Mouse (Mus musculus): Measurements from ENCODE around the gene 4930583I09Rik.

DNA sequence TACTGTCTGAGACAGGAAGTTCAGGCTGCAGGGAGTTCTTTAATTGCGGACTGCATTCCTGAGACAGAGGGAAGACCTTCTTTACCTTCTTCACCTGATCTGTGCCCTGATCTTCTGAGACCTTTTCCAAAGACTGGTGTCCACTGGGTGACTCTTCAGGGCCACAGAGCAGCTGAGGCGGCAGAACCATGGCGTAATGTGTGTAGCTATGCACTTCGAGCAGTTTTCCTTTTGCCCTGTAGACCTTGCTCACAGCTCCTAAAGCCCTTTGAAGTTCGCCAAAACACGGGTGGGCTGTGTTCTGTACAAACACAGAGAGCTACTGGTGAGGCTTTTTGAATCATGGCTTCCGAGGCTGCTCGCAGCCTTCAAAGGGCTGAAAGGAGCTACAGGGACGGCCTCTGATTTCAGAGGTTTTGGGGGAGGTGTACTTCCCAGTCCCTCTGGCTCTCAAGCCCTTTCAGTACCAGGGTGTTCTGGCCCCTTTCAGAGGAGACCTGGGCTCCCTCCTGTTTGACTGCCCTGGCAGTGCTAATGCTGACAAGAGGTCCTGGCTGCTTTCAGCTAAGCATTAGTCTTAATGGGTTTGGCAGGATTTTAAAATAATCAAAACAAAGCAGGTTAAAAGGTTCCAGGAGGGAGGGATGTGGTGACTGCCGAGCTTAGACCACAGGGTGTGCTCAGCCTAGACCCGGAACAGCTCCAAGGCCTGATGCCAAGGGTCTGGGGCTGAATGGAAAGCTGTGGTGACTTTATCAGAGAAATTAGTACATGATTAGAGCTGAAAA, 33.5 kb downstream of the 4930583I09Rik start:
- TF ChIP-seq POLR2A (IDR thresholded peaks at IDR 0.05; ENCODE audit: extremely low read depth, insufficient read depth, low read length): no peak
- TF ChIP-seq CTCF (IDR thresholded peaks at IDR 0.05; ENCODE audit: low read depth, low read length): no peak
